Mouse (Mus musculus) spleen, postnatal 4 days (tissue): ENCODE measurements around the gene Dhx34.
"Not testable (repeated sequence)": the region's sequence is repeated elsewhere in the genome, so short reads cannot be mapped to it uniquely, and the experiment has no call there.

Experiments
- DNase-seq, 2 experiments: peaks; one replicate each; pipeline ENCODE4 v3.0.0; 2022; ENCODE audit warnings: low spot score in 2 of 2

Dhx34 gene

DNA sequence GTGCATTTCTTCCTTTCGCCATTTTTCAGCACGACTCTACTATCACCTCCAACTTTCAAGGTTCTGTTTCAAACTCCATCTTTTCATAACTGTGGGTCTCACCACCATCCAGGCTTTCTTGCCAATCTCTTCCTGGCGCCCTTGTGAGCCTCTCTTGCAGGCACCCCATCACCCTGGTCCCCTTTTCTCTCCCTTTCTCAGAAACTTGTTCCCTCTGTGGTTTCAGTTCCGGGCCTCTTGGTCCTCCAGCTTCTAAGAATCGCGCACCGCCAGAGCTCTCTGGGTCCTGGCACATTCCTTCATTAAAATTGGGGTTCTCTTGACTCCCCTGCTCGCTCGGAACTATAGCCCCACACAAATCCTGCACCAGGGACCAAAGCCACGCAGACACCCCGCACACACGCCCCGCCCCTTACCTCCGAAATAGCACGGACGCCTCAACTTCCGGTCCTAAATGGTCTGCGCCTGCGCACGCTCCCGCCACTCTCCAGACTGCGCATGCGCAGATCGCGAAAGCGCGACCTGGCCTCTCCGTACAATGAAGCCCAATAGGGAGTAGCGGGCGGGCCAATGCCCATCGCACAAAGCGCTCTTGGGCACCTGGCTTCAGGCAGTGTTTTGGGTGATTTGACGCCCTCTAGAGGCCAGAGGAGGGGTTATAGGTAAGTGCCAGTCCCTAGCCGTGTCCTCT lies at the start of gene Dhx34:
Gene Dhx34 (minus strand): TSS at position 456 of the 691 bp plus-strand sequence.
- peak; percentile 96 to 99 for DNase-seq

DNA sequence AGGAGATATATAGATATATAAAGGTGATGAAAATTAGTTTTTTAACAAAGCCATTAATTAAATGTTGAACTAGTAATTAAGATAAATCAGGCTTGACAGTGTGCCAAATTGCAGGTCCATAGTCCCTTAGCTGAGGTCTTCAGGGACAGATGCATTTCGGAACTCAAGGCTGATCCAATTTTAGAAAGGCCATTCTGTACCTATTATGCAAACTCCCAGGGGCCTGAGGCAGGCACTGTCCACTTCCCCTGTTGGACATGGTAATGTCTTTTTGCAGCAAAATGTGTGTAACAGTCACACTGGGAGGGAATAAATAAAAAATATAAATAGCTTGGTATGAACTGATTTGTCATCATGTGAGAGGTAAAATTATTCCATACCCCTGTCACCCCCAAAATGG lies 49.3 kb upstream of the Dhx34 start:
- DNase-seq, result no peak

DNA sequence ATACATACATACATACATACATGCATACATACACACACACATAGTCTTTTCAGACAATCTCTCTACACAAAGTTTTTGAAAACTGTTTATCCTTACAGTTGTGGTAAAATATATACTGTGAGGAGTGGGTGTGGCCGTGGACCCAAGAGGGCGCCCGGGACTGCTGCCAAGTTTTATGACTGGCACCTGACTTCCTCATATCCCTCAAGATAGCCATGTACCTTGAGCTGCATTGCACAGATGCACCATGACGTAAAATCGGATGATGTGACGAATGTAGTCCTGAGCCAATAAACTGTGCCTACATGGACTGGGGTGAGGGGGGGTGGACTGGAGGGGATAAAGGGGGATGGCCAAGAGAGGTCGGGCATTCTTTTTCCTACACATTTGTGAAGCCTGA lies 44.8 kb upstream of the Dhx34 start:
- not testable (repeated sequence) for DNase-seq

DNA sequence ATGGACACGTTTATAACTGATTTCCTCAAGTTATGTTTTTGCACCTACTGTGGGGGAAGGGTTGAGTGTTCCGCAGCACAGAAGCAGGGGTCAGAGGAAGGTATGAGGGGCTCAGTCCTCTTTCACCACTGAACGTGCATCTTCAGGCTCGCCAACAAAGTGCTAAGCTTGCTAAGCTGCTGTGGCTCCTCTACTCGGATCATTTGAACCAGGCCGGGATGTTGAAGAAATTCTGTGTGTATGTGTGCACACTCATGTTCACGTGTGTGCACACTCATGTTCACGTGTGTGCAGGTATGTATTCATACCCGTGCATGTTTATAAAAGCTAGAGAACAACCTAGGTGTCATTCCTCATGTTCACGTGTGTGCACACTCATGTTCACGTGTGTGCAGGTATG lies 44.0 kb upstream of the Dhx34 start:
- DNase-seq, result no peak

DNA sequence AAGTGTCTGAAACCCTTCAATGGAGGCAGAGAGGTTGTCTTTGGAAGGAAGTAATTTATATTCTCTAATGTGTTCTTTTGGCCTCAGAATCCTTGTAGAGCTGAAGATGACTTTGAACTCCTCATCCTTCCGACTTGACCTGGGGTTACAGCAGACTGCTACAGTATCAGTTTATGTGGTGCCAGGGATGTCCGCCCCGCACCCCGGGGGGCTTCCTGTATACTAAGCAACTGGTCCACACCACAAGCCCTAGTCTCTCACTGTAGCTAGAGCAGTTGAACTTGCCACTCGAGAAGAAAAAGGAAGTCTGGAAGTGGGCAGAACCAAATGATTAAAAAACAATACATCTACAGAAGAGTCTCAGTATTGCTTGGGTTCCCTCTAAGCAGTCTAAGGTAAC lies 42.0 kb upstream of the Dhx34 start:
- DNase-seq, result peak in 1 of 2 experiments; percentile 11

DNA sequence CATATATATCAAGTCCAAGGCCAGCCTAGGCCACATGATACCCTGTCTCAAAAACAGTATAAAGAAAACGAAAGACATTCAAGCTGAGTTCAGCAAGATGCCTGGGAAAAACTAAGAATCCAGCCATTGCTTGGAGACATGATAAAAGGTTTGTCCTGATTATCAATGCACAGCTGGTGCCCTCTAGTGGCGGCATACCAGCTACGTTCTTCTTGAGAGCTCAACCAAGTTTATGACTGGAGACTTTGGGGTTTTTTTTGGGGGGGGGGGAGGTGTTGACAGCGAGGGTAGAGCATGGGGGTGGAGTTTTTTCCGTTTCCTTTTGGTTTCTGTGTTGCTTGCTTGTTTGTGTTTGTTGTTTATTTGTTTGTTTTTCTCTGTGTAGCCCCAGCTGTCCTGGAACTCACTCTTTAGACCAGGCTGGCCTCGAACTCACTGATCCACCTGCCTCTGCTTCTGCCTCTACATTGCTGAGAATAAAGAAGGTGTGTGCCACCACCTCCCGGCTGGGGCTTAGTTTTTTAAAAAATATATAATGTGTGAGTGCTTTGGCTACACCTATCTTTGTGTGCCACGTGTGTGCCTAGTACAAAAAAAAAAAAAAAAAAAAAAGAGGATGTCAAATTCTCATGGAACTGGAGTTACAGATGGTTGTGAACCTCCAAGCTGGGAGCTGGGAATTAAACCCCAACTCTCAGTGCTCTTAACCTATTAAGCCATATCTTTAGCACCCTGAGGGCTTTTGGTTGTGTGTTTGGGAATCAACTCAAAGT lies 41.4 kb upstream of the Dhx34 start:
- DNase-seq, result peak; percentile 79 to 92

DNA sequence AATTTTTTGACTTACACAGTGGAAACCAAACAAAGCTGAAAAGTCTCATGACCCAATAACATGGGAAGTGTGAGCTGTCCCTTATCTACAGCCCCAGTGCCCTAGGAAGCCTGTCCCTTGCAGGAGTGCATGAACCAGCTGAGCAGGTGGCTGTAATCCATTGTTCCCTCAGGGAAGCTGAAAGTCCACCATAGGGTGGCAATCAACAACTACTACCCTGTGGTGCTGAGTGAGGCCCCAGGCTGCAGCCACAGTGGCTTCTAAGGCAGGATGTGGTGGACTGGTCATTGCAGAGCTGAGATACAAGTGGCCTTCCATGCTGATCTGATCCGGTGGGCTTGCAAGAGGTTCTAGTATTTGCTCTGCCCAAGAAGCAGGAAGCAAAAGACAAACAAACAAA lies 39.3 kb upstream of the Dhx34 start:
- DNase-seq, result no peak

DNA sequence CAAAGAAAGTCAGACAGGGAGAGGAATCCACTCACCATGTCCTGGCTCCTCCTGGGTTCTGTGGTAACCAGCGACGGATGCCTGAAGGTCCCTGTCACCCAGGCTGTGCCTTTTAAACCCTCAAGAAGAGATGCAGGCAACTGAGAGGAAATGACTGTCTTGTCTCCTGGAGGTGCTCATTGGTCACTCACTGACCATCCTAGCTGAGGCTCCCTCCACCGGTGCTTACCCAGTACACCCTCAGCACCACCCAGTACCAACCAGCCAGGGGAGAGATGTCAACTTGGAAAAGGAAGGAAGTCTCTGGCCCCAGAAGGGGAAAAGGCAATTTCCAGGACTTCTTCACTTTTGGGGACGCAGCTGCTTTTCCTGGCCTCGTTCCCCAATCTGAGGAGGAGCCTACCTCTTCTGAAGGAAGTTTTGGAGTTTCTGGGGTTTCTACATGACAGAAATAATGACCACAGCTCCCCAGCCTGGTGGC lies 37.3 kb upstream of the Dhx34 start, which contains the start of gene C5ar1:
Gene C5ar1 (minus strand): TSS at position 431 of the 481 bp plus-strand sequence.
- DNase-seq, result no peak

DNA sequence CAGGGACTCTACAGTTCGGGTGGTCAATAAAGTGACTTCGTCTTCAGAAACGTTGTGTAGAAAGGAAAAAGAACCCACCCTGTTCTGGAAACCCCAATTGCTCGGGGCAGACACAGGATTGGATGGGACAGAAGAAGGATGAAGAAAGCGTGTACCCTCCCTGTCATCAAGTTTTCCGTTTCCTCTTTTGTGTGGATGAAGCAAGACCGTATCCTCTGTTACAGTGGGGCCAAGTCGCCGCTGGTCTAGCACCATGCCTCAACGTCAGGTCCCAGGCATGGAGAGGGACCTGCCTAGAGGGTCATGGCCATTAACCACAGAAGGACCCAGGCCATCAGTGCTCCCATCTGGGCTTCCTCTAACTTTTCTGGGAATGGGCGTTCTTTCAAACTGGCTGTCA lies 36.0 kb upstream of the Dhx34 start:
- DNase-seq, result no peak

DNA sequence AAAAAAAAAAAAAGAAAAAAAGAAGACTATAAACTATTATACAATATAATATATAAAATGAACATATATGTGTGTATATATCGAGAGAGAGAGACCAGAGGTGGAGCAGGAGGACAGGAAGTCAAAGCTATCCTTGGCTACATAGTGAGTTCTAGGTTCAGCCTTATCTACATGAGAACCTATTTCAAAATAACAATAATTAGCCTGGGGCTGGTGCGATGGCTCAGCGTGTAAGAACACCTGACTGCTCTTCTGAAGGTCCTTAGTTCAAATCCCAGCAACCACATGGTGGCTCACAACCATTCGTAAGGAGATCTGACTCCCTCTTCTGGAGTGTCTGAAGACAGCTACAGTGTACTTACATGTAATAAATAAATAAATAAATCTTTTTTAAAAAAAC lies 34.1 kb upstream of the Dhx34 start:
- not testable (repeated sequence) for DNase-seq

DNA sequence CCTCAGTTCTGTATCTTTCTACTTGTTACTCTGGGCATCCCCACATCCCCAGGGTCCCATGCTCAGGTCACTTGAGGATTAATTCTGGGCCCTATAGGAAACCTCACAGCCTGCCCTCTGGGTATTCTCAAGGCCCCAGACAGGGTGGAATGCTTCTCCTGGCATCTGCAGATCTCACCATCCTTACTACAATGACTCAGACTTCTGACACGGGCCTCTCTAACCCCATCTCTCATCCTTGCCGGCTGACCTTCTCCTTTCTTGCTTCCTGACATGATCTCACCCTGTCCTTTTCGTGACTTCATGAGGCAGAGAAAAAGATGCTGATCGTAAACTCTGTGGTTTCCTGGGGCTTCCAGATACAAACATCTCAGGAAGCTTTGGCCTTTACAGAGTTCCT lies 32.4 kb upstream of the Dhx34 start:
- no peak for DNase-seq

DNA sequence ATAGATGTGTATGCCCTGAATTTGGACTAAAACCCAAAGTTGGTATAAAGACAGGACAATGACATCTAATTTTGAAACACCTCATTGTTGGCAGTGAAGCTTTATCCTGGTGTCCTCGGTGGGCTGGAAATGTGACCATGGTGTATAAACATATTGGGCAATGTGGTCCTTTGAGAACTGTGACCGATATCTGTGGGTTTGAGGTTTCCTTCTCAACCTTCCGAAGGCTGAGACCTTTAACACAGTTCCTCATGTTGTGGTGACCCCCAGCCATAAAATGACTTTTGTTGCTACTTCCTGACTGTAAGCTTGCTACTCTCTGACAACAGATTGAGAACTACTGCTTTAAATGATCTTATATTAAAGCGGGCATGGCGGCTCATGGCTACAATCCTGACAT lies 28.9 kb upstream of the Dhx34 start:
- DNase-seq, result no peak

DNA sequence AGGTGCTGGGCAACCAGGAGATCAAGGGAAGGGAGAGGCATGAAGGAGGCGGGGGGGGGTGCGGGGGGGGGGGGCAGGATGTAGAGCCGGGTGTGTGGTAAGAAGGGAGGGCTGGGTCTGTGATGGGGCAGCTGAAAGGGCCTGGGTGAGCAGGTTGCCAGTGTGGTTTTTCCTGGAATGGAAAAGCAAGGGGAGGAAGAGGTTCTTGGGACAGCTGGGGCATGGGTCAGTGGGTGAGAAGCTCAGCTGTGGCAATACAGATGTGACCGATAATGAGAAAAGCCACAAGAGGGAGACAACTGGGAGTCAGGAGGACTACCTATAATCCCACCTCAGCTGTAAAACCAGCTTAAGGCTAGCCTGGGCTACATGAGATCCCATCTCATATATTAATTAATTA lies 24.1 kb upstream of the Dhx34 start:
- no peak for DNase-seq

DNA sequence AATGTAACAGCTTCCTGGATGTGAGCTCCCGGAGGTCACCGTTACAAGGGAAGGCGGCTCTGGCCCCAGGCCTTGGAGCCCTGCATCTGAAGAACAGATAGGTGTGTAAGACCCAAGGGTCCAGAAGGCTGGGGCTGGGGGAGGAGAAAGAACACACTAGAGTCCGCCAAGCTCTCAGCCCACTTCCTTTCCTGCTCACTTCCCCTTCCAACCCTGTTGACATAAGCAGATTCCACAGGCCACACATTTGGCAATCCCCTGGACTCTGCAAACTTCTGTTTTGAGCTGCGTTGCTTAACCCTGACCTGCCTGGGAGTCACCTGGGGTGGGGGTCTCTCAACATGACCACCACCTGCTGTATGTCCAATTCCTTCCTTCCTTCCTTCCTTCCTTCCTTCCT lies 22.2 kb upstream of the Dhx34 start, which contains the start of gene C5ar2:
Gene C5ar2 (minus strand): TSS at position 88 of the 400 bp plus-strand sequence.
- DNase-seq, result no peak

DNA sequence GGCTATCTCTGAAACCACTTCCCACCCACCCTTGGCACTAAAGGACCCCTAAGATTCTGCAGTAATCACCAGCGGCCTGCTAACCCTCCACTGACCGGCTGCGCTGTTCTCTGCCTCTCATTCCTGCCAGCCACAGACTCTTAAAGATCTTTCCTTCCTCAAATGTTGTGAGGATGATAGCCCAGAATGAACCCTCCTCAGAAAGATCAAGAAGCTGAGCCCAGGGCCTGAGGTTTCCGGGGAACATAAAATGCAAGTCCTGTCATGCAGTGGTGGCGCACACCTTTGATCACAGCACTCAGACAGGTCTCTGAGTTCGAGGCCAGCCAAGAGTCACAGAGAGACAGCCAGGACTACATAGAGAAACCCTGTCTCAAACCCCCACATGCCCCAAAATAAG lies 20.4 kb upstream of the Dhx34 start:
- no peak for DNase-seq

DNA sequence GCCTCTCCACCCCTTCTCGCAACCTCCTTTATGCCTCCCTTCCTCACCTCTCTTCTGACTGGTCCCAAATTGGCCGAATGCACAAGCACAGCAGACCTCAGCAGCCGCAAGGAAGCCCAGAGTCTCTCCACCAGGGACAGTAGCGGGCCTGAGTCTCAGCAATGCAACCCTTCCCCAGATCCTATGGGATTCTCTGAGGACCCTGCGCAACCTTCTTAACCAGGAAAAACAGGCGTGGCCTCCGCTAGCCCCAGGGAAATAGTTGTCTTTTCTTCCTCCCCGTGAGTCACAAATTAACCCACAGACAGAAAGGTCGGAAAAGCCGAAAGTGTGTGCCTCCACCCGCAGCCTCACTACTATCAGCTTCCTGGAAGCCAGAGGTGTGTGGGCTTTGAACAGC lies 19.9 kb upstream of the Dhx34 start:
- DNase-seq, result no peak

DNA sequence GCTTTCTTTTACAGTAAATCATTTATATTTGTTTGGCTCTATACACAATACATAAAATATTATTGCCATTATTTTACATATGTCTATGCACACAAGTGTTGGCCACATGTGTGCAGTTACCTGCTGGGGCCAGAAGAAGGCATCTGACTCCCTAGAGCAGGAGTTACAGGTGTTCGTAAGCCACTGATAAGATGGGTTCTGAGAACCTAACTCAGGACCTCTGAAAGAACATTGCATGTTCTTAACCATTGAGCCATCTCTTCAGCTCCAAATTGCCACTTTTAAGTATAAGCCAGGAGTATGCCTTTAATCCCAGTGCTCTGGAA lies 19.1 kb upstream of the Dhx34 start:
- DNase-seq, result no peak

DNA sequence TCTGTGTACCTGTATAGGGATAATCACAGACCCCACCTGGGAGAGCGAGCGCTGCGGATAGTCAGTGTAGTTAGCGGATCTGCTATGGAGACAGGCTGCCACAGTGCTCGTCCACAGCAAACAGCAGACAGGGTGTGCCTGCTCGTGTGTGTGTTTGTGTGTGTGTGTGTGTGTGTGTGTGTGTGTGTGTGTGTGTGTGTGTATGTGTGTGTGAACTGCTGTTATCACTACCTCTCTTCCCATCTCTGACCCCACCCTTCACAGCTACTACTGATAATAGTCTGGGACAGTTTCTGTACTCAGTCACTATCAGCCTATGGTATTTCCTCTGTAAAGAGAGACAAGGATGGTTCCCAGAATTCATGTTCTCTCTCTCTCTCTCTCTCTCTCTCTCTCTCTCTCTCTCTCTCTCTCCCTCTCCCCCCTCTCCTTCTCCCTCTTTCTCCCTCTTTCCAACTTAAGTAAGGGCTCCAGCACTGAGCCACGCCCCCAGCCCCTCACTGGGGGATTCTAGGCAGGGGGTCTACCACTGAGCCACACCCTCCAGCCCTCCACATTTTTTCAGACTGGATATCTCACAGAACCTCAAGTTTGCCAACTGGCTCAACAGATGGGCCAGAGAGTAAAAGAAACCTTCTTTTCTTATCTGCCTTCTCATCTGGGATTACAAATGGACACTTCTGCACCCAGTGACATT lies 18.6 kb upstream of the Dhx34 start:
- DNase-seq, result no peak

DNA sequence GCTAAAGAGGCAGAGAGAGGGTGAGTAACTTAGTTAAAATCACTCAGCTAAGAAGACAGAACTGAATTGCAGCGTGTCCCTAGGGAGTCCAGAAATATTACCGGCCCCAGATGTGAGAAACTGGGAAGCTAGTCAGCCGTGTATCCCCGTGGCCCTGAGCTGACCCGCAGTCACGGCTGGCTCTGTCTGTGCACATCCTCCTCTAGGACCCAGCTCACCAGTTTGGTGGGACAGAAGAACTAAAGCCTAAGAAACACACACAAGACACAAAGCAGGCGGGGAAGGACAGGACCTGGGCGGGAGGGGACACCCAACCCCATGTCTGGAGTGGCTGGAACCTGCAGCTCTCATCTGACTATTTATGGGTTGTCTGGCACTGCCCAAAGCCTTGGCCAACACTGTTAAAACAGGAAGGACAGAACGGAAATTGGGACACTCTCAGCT lies 17.7 kb upstream of the Dhx34 start:
- peak; percentile 58 to 80 for DNase-seq

DNA sequence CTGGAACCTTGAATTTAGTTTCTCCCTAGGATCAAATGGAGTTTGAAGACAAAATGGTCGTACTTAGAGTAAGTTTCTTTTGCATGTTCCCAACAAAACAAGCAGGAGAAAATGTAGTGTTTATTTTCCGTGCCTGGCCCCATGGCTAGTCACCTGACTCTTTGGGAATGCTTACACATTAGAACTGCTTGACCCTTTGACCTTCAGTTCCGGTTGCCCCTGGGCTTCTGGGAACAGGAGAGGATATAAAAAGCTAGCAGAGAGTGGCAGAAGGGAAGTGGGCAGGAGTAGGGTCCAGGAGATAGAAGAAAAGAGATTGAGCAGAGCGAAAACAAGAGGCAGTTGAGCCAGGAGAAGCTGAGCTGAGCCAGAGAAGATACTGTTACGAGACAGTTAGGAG lies 8.0 kb upstream of the Dhx34 start:
- DNase-seq, result no peak

DNA sequence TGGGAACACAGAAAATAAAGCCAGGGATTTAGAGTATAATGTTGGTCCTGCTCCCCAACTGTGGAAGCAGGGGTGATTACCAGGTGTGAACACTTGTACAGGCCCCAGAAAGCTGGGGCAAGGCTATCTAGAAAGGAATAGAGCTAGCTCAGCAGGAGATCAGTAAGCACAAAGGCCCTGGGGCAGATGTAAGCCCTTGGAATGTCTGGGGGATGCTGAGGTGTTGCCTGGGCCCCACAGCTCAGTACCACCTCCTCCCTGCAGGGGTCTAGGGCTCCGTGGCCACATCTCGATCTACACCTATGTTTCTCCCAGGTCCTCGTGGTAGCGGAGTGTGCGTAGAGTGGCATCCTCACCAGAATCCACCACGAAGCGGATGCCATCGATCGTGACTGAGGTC lies 7.9 kb downstream of the Dhx34 start:
- DNase-seq, result no peak

DNA sequence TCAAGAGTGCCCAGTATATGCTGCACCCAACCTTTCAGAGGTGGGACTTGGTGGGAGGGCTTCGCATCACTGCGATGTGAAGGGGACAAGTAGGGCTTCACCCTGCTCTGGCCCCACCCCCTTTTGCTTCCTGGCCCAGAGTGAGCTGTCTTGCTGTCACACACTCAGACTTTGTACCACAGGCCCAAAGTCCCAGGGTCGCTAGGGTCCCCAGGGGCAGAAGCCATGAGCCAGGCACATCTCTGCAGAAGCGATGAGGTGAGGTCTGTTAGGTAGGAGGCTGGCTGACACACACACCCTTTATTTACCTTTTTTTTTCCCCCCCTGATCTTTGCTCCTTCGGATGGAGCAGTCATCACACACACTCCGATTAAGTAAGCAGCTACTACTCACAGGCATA lies 8.6 kb downstream of the Dhx34 start:
- DNase-seq, result no peak
